Mouse (Mus musculus) erythroid progenitor cell, adult 5-6 weeks (primary cell): ENCODE data around the gene Olfr1242. TPM values are rescaled to one million over a fixed set of nuclear protein-coding genes. Genes with fewer than 3 reads are reported as not detected.

Experiments
- ATAC-seq: replicated peaks from 2 replicates; pipeline ENCODE4 v1.8.0; 2016; ENCODE audit warnings: moderate number of reproducible peaks, mild to moderate bottlenecking, moderate TSS enrichment, inconsistent platforms; ENCODE audit not compliant: poor library complexity, low FRiP score, severe bottlenecking
- total RNA-seq, 2 experiments: library from RNA; stranded (forward) in 1 of 2; stranded (reverse) in 1 of 2; fragments of 150-400 nt in 1 of 2; fragments of 186-747, 209-891 nt in 1 of 2; gene quantifications; 2 replicates each; pipeline versions ENCODE4 v1.2.3 to v1.2.4; 2015 to 2017; ENCODE audit warnings: low replicate concordance in 2 of 2

Gene Olfr1242
- total RNA-seq (2015; ENCODE audit: low replicate concordance) (not detected in 2 replicates), total RNA-seq (2017; ENCODE audit: low replicate concordance) (not detected in 2 replicates)

GRCm38 (mm10) chr2:89498235-89498634 is at the start of gene Olfr1242:
TSS of gene Olfr1242 (minus strand) at chr2:89498335.
- ATAC-seq: no peak

GRCm38 (mm10) chr2:89544516-89544915 is 46.4 kb upstream of the Olfr1242 start:
- ATAC-seq: no peak

GRCm38 (mm10) chr2:89539923-89540322 is 41.8 kb upstream of the Olfr1242 start:
- ATAC-seq: no peak

- no peak for ATAC-seq
Measured at GRCm38 (mm10) chr2:89531387-89531786, 33.3 kb upstream of the Olfr1242 start, which contains the start of gene Olfr1243. TSS of gene Olfr1243 (minus strand) at chr2:89531487.

GRCm38 (mm10) chr2:89487026-89487425 is 11.1 kb downstream of the Olfr1242 start, which contains the start of gene Olfr1241:
TSS of gene Olfr1241 (minus strand) at chr2:89487126.
- no peak for ATAC-seq

- ATAC-seq: no peak
Measured at GRCm38 (mm10) chr2:89442900-89443299, 55.2 kb downstream of the Olfr1242 start, which contains the start of gene Olfr1240. TSS of gene Olfr1240 (minus strand) at chr2:89443000.

Other genes with a start within 250 kb of the Olfr1242 start
- gene Olfr1228, start 244.3 kb downstream of the Olfr1242 start, total RNA-seq (2015; ENCODE audit: low replicate concordance): not detected in 2 replicates
- gene Olfr1228, start 244.3 kb downstream of the Olfr1242 start, total RNA-seq (2017; ENCODE audit: low replicate concordance): not detected in 2 replicates
- gene Olfr1229, start 210.3 kb downstream of the Olfr1242 start, total RNA-seq (2015; ENCODE audit: low replicate concordance): not detected in 2 replicates
- not detected in 2 replicates for gene Olfr1229, start 210.3 kb downstream of the Olfr1242 start, total RNA-seq (2017; ENCODE audit: low replicate concordance)
- gene Olfr1230, start 201.1 kb downstream of the Olfr1242 start, total RNA-seq (2015; ENCODE audit: low replicate concordance): not detected in 2 replicates
- not detected in 2 replicates for gene Olfr1230, start 201.1 kb downstream of the Olfr1242 start, total RNA-seq (2017; ENCODE audit: low replicate concordance)
- not detected in 2 replicates for gene Olfr1231, start 191.3 kb downstream of the Olfr1242 start, total RNA-seq (2015; ENCODE audit: low replicate concordance)
- gene Olfr1231, start 191.3 kb downstream of the Olfr1242 start, total RNA-seq (2017; ENCODE audit: low replicate concordance): not detected in 2 replicates
- not detected in 2 replicates for gene Olfr1232, start 168.7 kb downstream of the Olfr1242 start, total RNA-seq (2015; ENCODE audit: low replicate concordance)
- gene Olfr1232, start 168.7 kb downstream of the Olfr1242 start, total RNA-seq (2017; ENCODE audit: low replicate concordance): not detected in 2 replicates
- gene Olfr1233, start 155.9 kb downstream of the Olfr1242 start, total RNA-seq (2015; ENCODE audit: low replicate concordance): not detected in 2 replicates
- gene Olfr1233, start 155.9 kb downstream of the Olfr1242 start, total RNA-seq (2017; ENCODE audit: low replicate concordance): not detected in 2 replicates
- gene Olfr1234, start 133.5 kb downstream of the Olfr1242 start, total RNA-seq (2015; ENCODE audit: low replicate concordance): not detected in 2 replicates
- gene Olfr1234, start 133.5 kb downstream of the Olfr1242 start, total RNA-seq (2017; ENCODE audit: low replicate concordance): not detected in 2 replicates
- not detected in 2 replicates for gene Olfr1238, start 88.7 kb downstream of the Olfr1242 start, total RNA-seq (2015; ENCODE audit: low replicate concordance)
- not detected in 2 replicates for gene Olfr1238, start 88.7 kb downstream of the Olfr1242 start, total RNA-seq (2017; ENCODE audit: low replicate concordance)
- not detected in 2 replicates for gene Olfr1239, start 77.9 kb downstream of the Olfr1242 start, total RNA-seq (2015; ENCODE audit: low replicate concordance)
- not detected in 2 replicates for gene Olfr1239, start 77.9 kb downstream of the Olfr1242 start, total RNA-seq (2017; ENCODE audit: low replicate concordance)
- gene Olfr1240, start 55.3 kb downstream of the Olfr1242 start, total RNA-seq (2015; ENCODE audit: low replicate concordance): not detected in 2 replicates
- gene Olfr1240, start 55.3 kb downstream of the Olfr1242 start, total RNA-seq (2017; ENCODE audit: low replicate concordance): not detected in 2 replicates
- gene Olfr1241, start 11.2 kb downstream of the Olfr1242 start, total RNA-seq (2015; ENCODE audit: low replicate concordance): not detected in 2 replicates
- not detected in 2 replicates for gene Olfr1241, start 11.2 kb downstream of the Olfr1242 start, total RNA-seq (2017; ENCODE audit: low replicate concordance)
- not detected in 2 replicates for gene Olfr1243, start 33.2 kb upstream of the Olfr1242 start, total RNA-seq (2015; ENCODE audit: low replicate concordance)
- not detected in 2 replicates for gene Olfr1243, start 33.2 kb upstream of the Olfr1242 start, total RNA-seq (2017; ENCODE audit: low replicate concordance)
- gene Olfr1245, start 80.1 kb upstream of the Olfr1242 start, total RNA-seq (2015; ENCODE audit: low replicate concordance): not detected in 2 replicates
- not detected in 2 replicates for gene Olfr1245, start 80.1 kb upstream of the Olfr1242 start, total RNA-seq (2017; ENCODE audit: low replicate concordance)
- not detected in 2 replicates for gene Olfr1246, start 94.8 kb upstream of the Olfr1242 start, total RNA-seq (2015; ENCODE audit: low replicate concordance)
- not detected in 2 replicates for gene Olfr1246, start 94.8 kb upstream of the Olfr1242 start, total RNA-seq (2017; ENCODE audit: low replicate concordance)
- not detected in 2 replicates for gene Olfr1247, start 115.8 kb upstream of the Olfr1242 start, total RNA-seq (2015; ENCODE audit: low replicate concordance)
- gene Olfr1247, start 115.8 kb upstream of the Olfr1242 start, total RNA-seq (2017; ENCODE audit: low replicate concordance): not detected in 2 replicates
- not detected in 2 replicates for gene Olfr1248, start 119.9 kb upstream of the Olfr1242 start, total RNA-seq (2015; ENCODE audit: low replicate concordance)
- gene Olfr1248, start 119.9 kb upstream of the Olfr1242 start, total RNA-seq (2017; ENCODE audit: low replicate concordance): not detected in 2 replicates
- gene Olfr1249, start 136.6 kb upstream of the Olfr1242 start, total RNA-seq (2015; ENCODE audit: low replicate concordance): not detected in 2 replicates
- not detected in 2 replicates for gene Olfr1249, start 136.6 kb upstream of the Olfr1242 start, total RNA-seq (2017; ENCODE audit: low replicate concordance)
- gene Olfr1250, start 163.1 kb upstream of the Olfr1242 start, total RNA-seq (2015; ENCODE audit: low replicate concordance): not detected in 2 replicates
- gene Olfr1250, start 163.1 kb upstream of the Olfr1242 start, total RNA-seq (2017; ENCODE audit: low replicate concordance): not detected in 2 replicates
- gene Olfr1251, start 173.6 kb upstream of the Olfr1242 start, total RNA-seq (2015; ENCODE audit: low replicate concordance): not detected in 2 replicates
- not detected in 2 replicates for gene Olfr1251, start 173.6 kb upstream of the Olfr1242 start, total RNA-seq (2017; ENCODE audit: low replicate concordance)
- not detected in 2 replicates for gene Olfr1252, start 226.7 kb upstream of the Olfr1242 start, total RNA-seq (2015; ENCODE audit: low replicate concordance)
- gene Olfr1252, start 226.7 kb upstream of the Olfr1242 start, total RNA-seq (2017; ENCODE audit: low replicate concordance): not detected in 2 replicates